Comparison of ENCODE assay signal across 13 mouse cellular contexts in the genomic region with DNA sequence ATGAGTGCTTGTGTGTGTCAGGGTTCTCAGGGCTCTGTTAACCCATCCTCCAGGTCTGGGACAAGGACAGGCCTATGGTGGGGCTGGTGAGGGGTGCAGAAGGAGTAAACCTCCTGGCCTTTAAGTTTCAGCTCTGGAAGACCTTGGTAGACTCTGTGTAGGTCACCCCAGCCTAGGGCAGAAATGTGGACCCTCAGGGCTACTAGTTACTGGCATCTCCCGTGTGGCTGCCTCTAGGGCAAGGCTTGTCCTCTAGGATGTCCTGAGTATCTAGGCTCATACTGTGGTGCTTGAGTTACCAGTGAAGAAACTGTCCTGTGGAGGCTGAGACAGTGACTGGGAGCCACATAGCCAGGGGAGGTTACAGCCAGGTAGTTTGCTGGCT. TPM values are rescaled to one million over a fixed set of nuclear protein-coding genes. Genes with fewer than 3 reads are reported as not detected.
DNase-seq lines count a peak whose midpoint lies in the region; ATAC-seq and TF ChIP-seq lines count a peak whose summit lies in the region.
"Had no signal": no experiment of that assay in that cellular context is flagged by ENCODE, and none has a peak within 500 bp of the region (broad histone marks: within the 10 kb centered on the region; RNA-seq: fewer than 3 reads in every experiment).

No protein-coding gene starts in this region.

- no peak overlapping the region for H3K9ac ChIP-seq in heart, postnatal 0 days (replicated peaks; ENCODE audit: low read depth, low read length)
- H3K9ac ChIP-seq in midbrain, embryonic 13.5 days (replicated peaks): peak overlapping the region; percentile 50
- H3K9ac ChIP-seq in midbrain, embryonic 15.5 days: no peak overlapping the region
- H3K9ac ChIP-seq in hindbrain, embryonic 14.5 days: peak overlapping the region; percentile 39; the same call in 1 of the 2 replicates
- no peak overlapping the region for H3K9ac ChIP-seq in stomach, embryonic 15.5 days
- H3K9ac ChIP-seq: hindbrain, embryonic 15.5 days had no signal

- H3K4me3 ChIP-seq in heart, postnatal 0 days (ENCODE audit: low read depth, low read length): no peak overlapping the region
- no peak overlapping the region for H3K4me3 ChIP-seq in midbrain, embryonic 13.5 days (replicated peaks)
- no peak overlapping the region for H3K4me3 ChIP-seq in midbrain, embryonic 15.5 days
- no peak overlapping the region for H3K4me3 ChIP-seq in hindbrain, embryonic 14.5 days (replicated peaks; ENCODE audit: low read length)
- H3K4me3 ChIP-seq in stomach, embryonic 15.5 days (replicated peaks): no peak overlapping the region
- H3K4me3 ChIP-seq: erythroblast, embryonic 14.5 days; hindbrain, embryonic 15.5 days; megakaryocyte, embryonic 14.5 days had no signal

- no peaks in the 10 kb centered on the region for H3K36me3 ChIP-seq in heart, postnatal 0 days (replicated peaks; ENCODE audit: control insufficient read depth, insufficient read depth, low read length)
- peaks cover under 1% of the 10 kb centered on the region; the same call in 1 of the 2 replicates for H3K36me3 ChIP-seq in midbrain, embryonic 13.5 days
- no peaks in the 10 kb centered on the region for H3K36me3 ChIP-seq in midbrain, embryonic 15.5 days (replicated peaks)
- H3K36me3 ChIP-seq in hindbrain, embryonic 14.5 days (replicated peaks; ENCODE audit: control insufficient read depth, insufficient read depth): 0 out of 2 replicates have a peak, but pooled peaks cover under 1% of the 10 kb centered on the region
- 0 out of 2 replicates have a peak, but pooled peaks cover 3% of the 10 kb centered on the region for H3K36me3 ChIP-seq in stomach, embryonic 15.5 days
- H3K36me3 ChIP-seq: G1E; hindbrain, embryonic 15.5 days had no signal

- H3K27me3 ChIP-seq in heart, postnatal 0 days (ENCODE audit: control insufficient read depth, insufficient read depth, low read length): no peaks in the 10 kb centered on the region
- H3K27me3 ChIP-seq in midbrain, embryonic 13.5 days: no peaks in the 10 kb centered on the region
- no peaks in the 10 kb centered on the region for H3K27me3 ChIP-seq in midbrain, embryonic 15.5 days (replicated peaks)
- H3K27me3 ChIP-seq in hindbrain, embryonic 14.5 days (ENCODE audit: control insufficient read depth, insufficient read depth, low read length): no peaks in the 10 kb centered on the region
- no peaks in the 10 kb centered on the region for H3K27me3 ChIP-seq in stomach, embryonic 15.5 days (replicated peaks)
- H3K27me3 ChIP-seq: hindbrain, embryonic 15.5 days had no signal

- H3K4me1 ChIP-seq in heart, postnatal 0 days (ENCODE audit: control insufficient read depth, insufficient read depth): peaks cover 78% of the 10 kb centered on the region
- H3K4me1 ChIP-seq in midbrain, embryonic 13.5 days (replicated peaks): peaks cover 90% of the 10 kb centered on the region
- H3K4me1 ChIP-seq in midbrain, embryonic 15.5 days: peaks cover 70% of the 10 kb centered on the region
- peaks cover 59% of the 10 kb centered on the region for H3K4me1 ChIP-seq in hindbrain, embryonic 14.5 days (replicated peaks; ENCODE audit: control insufficient read depth, insufficient read depth, low read length)
- H3K4me1 ChIP-seq in stomach, embryonic 15.5 days: peaks cover 93% of the 10 kb centered on the region

- H3K4me2 ChIP-seq in heart, postnatal 0 days (ENCODE audit: low read depth, low read length): peak overlapping the region; percentile 20; the same call in 1 of the 2 replicates
- no peak overlapping the region for H3K4me2 ChIP-seq in midbrain, embryonic 13.5 days (replicated peaks)
- H3K4me2 ChIP-seq in midbrain, embryonic 15.5 days: no peak overlapping the region
- H3K4me2 ChIP-seq in hindbrain, embryonic 14.5 days (replicated peaks): no peak overlapping the region
- H3K4me2 ChIP-seq in stomach, embryonic 15.5 days: 0 out of 2 replicates have a peak overlapping the region, but pooled peaks have one; percentile 27
- H3K4me2 ChIP-seq: hindbrain, embryonic 15.5 days had no signal

- TF ChIP-seq CTCF in heart, postnatal 0 days (IDR thresholded peaks at IDR 0.05; ENCODE audit: low read depth): no peak

- DNase-seq in heart, postnatal 0 days (ENCODE audit: low spot score): no peak
- DNase-seq in heart, adult 9 months (ENCODE audit: low spot score in 2 of 2): no peak
- DNase-seq in hindbrain, embryonic 14.5 days (ENCODE audit: low spot score): no peak
- DNase-seq in right cerebral cortex, postnatal 25 days: no peak
- no peak for DNase-seq in cerebellum, adult 11 months
- DNase-seq: layer of hippocampus, postnatal 36 days had no signal

- no peak for TF ChIP-seq EP300 in heart, postnatal 0 days (IDR thresholded peaks at IDR 0.05; ENCODE audit: low read depth)

- H3K27ac ChIP-seq in heart, postnatal 0 days (ENCODE audit: low read depth): peak overlapping the region; percentile 83
- H3K27ac ChIP-seq in midbrain, embryonic 13.5 days: peak overlapping the region; percentile 16; the same call in 1 of the 2 replicates
- H3K27ac ChIP-seq in midbrain, embryonic 15.5 days: no peak overlapping the region
- no peak overlapping the region for H3K27ac ChIP-seq in hindbrain, embryonic 14.5 days
- peak overlapping the region; percentile 82 for H3K27ac ChIP-seq in stomach, embryonic 15.5 days

- ATAC-seq in heart, postnatal 0 days (ENCODE audit: insufficient read depth, low read depth): no peak
- no peak for ATAC-seq in midbrain, embryonic 13.5 days
- ATAC-seq in midbrain, embryonic 15.5 days (replicated peaks): no peak
- ATAC-seq in hindbrain, embryonic 14.5 days (ENCODE audit: low FRiP score): no peak
- no peak for ATAC-seq in stomach, embryonic 15.5 days (ENCODE audit: insufficient read depth, low FRiP score, low read depth)

- H3K9me3 ChIP-seq in heart, postnatal 0 days (replicated peaks; ENCODE audit: control insufficient read depth, low read length): no peaks in the 10 kb centered on the region
- no peaks in the 10 kb centered on the region for H3K9me3 ChIP-seq in midbrain, embryonic 13.5 days
- H3K9me3 ChIP-seq in midbrain, embryonic 15.5 days: no peaks in the 10 kb centered on the region
- no peaks in the 10 kb centered on the region for H3K9me3 ChIP-seq in hindbrain, embryonic 14.5 days (ENCODE audit: control insufficient read depth, low read length)
- H3K9me3 ChIP-seq in stomach, embryonic 15.5 days: no peaks in the 10 kb centered on the region
- H3K9me3 ChIP-seq: G1E; hindbrain, embryonic 15.5 days; megakaryocyte, embryonic 14.5 days had no signal

- WGBS in heart, postnatal 0 days: 52% methylated on average over 1 of the region's 1 CpGs
- WGBS in midbrain, embryonic 13.5 days: 69% methylated on average over 1 of the region's 1 CpGs
- WGBS in midbrain, embryonic 15.5 days: 64% methylated on average over 1 of the region's 1 CpGs
- 64% methylated on average over 1 of the region's 1 CpGs for WGBS in hindbrain, embryonic 14.5 days
- 58% methylated on average over 1 of the region's 1 CpGs for WGBS in stomach, embryonic 15.5 days

RNA-seq across cellular contexts. Expression of a gene that starts 8.9 kb away (rescaled TPM):
- total RNA-seq in heart, postnatal 0 days (2014; rRNA removed; ENCODE audit: low replicate concordance): 25.3 and 25.4 TPM in 2 replicates
- polyA plus RNA-seq in heart, postnatal 0 days (2015; fragmentation: Nextera tagmentation; extraction: Ambion mirVana): 11.2 and 11.8 TPM in 2 replicates
- polyA plus RNA-seq in midbrain, embryonic 13.5 days (2015; fragmentation: Nextera tagmentation; extraction: Ambion mirVana): 20.0 and 26.3 TPM in 2 replicates
- polyA plus RNA-seq in midbrain, embryonic 15.5 days (2015; fragmentation: Nextera tagmentation; extraction: Ambion mirVana): 12.3 and 17.3 TPM in 2 replicates
- polyA plus RNA-seq in hindbrain, embryonic 14.5 days (2014; fragmentation: Nextera tagmentation; extraction: Ambion mirVana): 18.1 and 19.0 TPM in 2 replicates
- polyA plus RNA-seq in stomach, embryonic 15.5 days (2015; fragmentation: Nextera tagmentation; extraction: Ambion mirVana): 27.9 and 30.6 TPM in 2 replicates

RNA-seq across cellular contexts. Expression of a gene that starts 21.3 kb away (rescaled TPM):
- total RNA-seq in heart, postnatal 0 days (2014; rRNA removed; ENCODE audit: low replicate concordance): 23.9 and 74.9 TPM in 2 replicates
- polyA plus RNA-seq in heart, postnatal 0 days (2015; fragmentation: Nextera tagmentation; extraction: Ambion mirVana): 172 and 184 TPM in 2 replicates
- 153 and 155 TPM in 2 replicates for polyA plus RNA-seq in midbrain, embryonic 13.5 days (2015; fragmentation: Nextera tagmentation; extraction: Ambion mirVana)
- 139 and 154 TPM in 2 replicates for polyA plus RNA-seq in midbrain, embryonic 15.5 days (2015; fragmentation: Nextera tagmentation; extraction: Ambion mirVana)
- 174 and 193 TPM in 2 replicates for polyA plus RNA-seq in hindbrain, embryonic 14.5 days (2014; fragmentation: Nextera tagmentation; extraction: Ambion mirVana)
- 46.5 and 75.7 TPM in 2 replicates for polyA plus RNA-seq in stomach, embryonic 15.5 days (2015; fragmentation: Nextera tagmentation; extraction: Ambion mirVana)

RNA-seq across cellular contexts. Expression of a gene that starts 36.3 kb away (rescaled TPM):
- 38.7 and 64.8 TPM in 2 replicates for total RNA-seq in heart, postnatal 0 days (2014; rRNA removed; ENCODE audit: low replicate concordance)
- polyA plus RNA-seq in heart, postnatal 0 days (2015; fragmentation: Nextera tagmentation; extraction: Ambion mirVana): 8.1 and 9.3 TPM in 2 replicates
- polyA plus RNA-seq in midbrain, embryonic 13.5 days (2015; fragmentation: Nextera tagmentation; extraction: Ambion mirVana): 3.2 and 4.6 TPM in 2 replicates
- polyA plus RNA-seq in midbrain, embryonic 15.5 days (2015; fragmentation: Nextera tagmentation; extraction: Ambion mirVana): 5.2 and 5.8 TPM in 2 replicates
- polyA plus RNA-seq in hindbrain, embryonic 14.5 days (2014; fragmentation: Nextera tagmentation; extraction: Ambion mirVana): 6.4 and 6.6 TPM in 2 replicates
- polyA plus RNA-seq in stomach, embryonic 15.5 days (2015; fragmentation: Nextera tagmentation; extraction: Ambion mirVana): 17.2 and 17.3 TPM in 2 replicates

RNA-seq across cellular contexts. Expression of a gene that starts 36.3 kb away (rescaled TPM):
- total RNA-seq in heart, postnatal 0 days (2014; rRNA removed; ENCODE audit: low replicate concordance): 99.6 and 102 TPM in 2 replicates
- 99.5 and 103 TPM in 2 replicates for polyA plus RNA-seq in heart, postnatal 0 days (2015; fragmentation: Nextera tagmentation; extraction: Ambion mirVana)
- polyA plus RNA-seq in midbrain, embryonic 13.5 days (2015; fragmentation: Nextera tagmentation; extraction: Ambion mirVana): 50.5 and 54.3 TPM in 2 replicates
- polyA plus RNA-seq in midbrain, embryonic 15.5 days (2015; fragmentation: Nextera tagmentation; extraction: Ambion mirVana): 62.1 and 65.5 TPM in 2 replicates
- 54.6 and 64.8 TPM in 2 replicates for polyA plus RNA-seq in hindbrain, embryonic 14.5 days (2014; fragmentation: Nextera tagmentation; extraction: Ambion mirVana)
- polyA plus RNA-seq in stomach, embryonic 15.5 days (2015; fragmentation: Nextera tagmentation; extraction: Ambion mirVana): 68.4 and 77.6 TPM in 2 replicates

RNA-seq across cellular contexts. Expression of a gene that starts 43.8 kb away (rescaled TPM):
- total RNA-seq in heart, postnatal 0 days (2014; rRNA removed; ENCODE audit: low replicate concordance): 2.6 and 6.3 TPM in 2 replicates
- polyA plus RNA-seq in heart, postnatal 0 days (2015; fragmentation: Nextera tagmentation; extraction: Ambion mirVana): 2.9 and 3.4 TPM in 2 replicates
- polyA plus RNA-seq in midbrain, embryonic 13.5 days (2015; fragmentation: Nextera tagmentation; extraction: Ambion mirVana): 10.5 and 11.2 TPM in 2 replicates
- 8.1 and 8.4 TPM in 2 replicates for polyA plus RNA-seq in midbrain, embryonic 15.5 days (2015; fragmentation: Nextera tagmentation; extraction: Ambion mirVana)
- 8.2 and 8.8 TPM in 2 replicates for polyA plus RNA-seq in hindbrain, embryonic 14.5 days (2014; fragmentation: Nextera tagmentation; extraction: Ambion mirVana)
- polyA plus RNA-seq in stomach, embryonic 15.5 days (2015; fragmentation: Nextera tagmentation; extraction: Ambion mirVana): 20.3 and 22.4 TPM in 2 replicates

Comparison
In these comparisons a context has a peak if more than half of its experiments do, and no peak if none do; other contexts are left out.
1. H3K27ac ChIP-seq: peak in heart, postnatal 0 days (single experiment), midbrain, embryonic 13.5 days (single experiment) and stomach, embryonic 15.5 days (single experiment); none in midbrain, embryonic 15.5 days (single experiment) and hindbrain, embryonic 14.5 days (single experiment).
2. H3K9ac ChIP-seq: peak in midbrain, embryonic 13.5 days (single experiment) and hindbrain, embryonic 14.5 days (single experiment); none in heart, postnatal 0 days (single experiment), midbrain, embryonic 15.5 days (single experiment) and stomach, embryonic 15.5 days (single experiment).
3. H3K4me2 ChIP-seq: peak in heart, postnatal 0 days (single experiment) and stomach, embryonic 15.5 days (single experiment); none in midbrain, embryonic 13.5 days (single experiment), midbrain, embryonic 15.5 days (single experiment) and hindbrain, embryonic 14.5 days (single experiment).